Mouse (Mus musculus) G1E (cell line): ENCODE data around the gene Cldn5.

Experiments used
- CTCF ChIP-seq: IDR thresholded peaks from 2 replicates; pipeline ENCODE4 v1.5.1; 2012; ENCODE audit warnings: low read depth, low read length, inconsistent platforms, mixed read lengths
- GATA1 ChIP-seq: IDR thresholded peaks from 2 replicates; pipeline ENCODE4 v1.6.1; 2012; ENCODE audit warnings: borderline replicate concordance, low read length, inconsistent platforms, mixed read lengths
- POLR2AphosphoS5 ChIP-seq: IDR thresholded peaks from 2 replicates; pipeline ENCODE4 v1.6.1; 2012; ENCODE audit warnings: low read depth, low read length, inconsistent platforms; ENCODE audit not compliant: insufficient replicate concordance

DNA sequence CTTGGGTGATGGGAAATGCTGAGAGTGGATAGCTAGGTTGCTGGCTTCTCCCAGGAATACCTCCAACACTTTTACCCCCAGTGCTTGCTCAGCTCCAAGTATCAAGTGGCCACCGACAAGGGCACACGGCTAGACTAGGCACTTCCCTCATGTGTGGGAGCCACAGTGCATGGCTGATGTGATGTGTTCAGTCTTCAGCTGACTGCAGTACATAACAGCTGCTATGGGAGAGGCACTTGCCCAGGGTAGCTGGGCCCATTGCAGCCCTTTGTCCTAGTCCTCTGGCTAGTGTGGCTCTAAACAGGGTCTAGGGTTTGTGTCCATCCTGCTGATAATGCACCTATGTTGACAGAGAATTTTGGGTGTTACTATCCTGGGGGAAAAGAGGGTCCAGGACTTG lies 1.8 kb downstream of the Cldn5 start:
- TF ChIP-seq POLR2AphosphoS5 (no peak), GATA1 (no peak), CTCF (no peak)
